Mouse (Mus musculus) limb, embryonic 11.5 days (tissue): Measurements from ENCODE around the gene Hps3. TPM values are rescaled to one million over a fixed set of nuclear protein-coding genes. Genes with fewer than 3 reads are reported as not detected.
"Not testable (repeated sequence)": the region's sequence is repeated elsewhere in the genome, so short reads cannot be mapped to it uniquely, and the experiment has no call there.

ENCODE experiments used
- ATAC-seq: fragments of 200-750 bp; cut with Nextera tagmentation; 2 replicates; pipeline ENCODE4 v1.8.0; 2017; ENCODE audit warnings: low read depth; ENCODE audit not compliant: insufficient number of reproducible peaks, low FRiP score, low TSS enrichment
- DNase-seq: peaks from one replicate; pipeline ENCODE4 v3.0.0-alpha.2; 2015; ENCODE audit warnings: low spot score
- H3K27ac ChIP-seq: fragments of 300-500 bp; sonication (generic); replicated peaks from 2 replicates; pipeline ENCODE4 v1.5.1; 2014; ENCODE audit warnings: low read depth, mild to moderate bottlenecking, low read length
- H3K27me3 ChIP-seq: fragments of 300-500 bp; sonication (generic); 2 replicates; pipeline ENCODE4 v1.6.1; 2014; ENCODE audit warnings: mild to moderate bottlenecking, low read length, mixed read lengths; ENCODE audit not compliant: control insufficient read depth, insufficient read depth
- H3K36me3 ChIP-seq: fragments of 300-500 bp; sonication (generic); 2 replicates; pipeline ENCODE4 v1.6.1; 2014; ENCODE audit warnings: mild to moderate bottlenecking, low read length, moderate library complexity, mixed read lengths; ENCODE audit not compliant: control insufficient read depth, insufficient read depth
- H3K4me1 ChIP-seq: fragments of 300-500 bp; sonication (generic); 2 replicates; pipeline ENCODE4 v1.6.1; 2014; ENCODE audit warnings: low read length, mixed read lengths; ENCODE audit not compliant: control insufficient read depth, insufficient read depth
- H3K4me2 ChIP-seq: fragments of 300-500 bp; sonication (generic); 2 replicates; pipeline ENCODE4 v1.6.1; 2014; ENCODE audit warnings: low read depth, mild to moderate bottlenecking, moderate library complexity; ENCODE audit not compliant: severe bottlenecking
- H3K4me3 ChIP-seq: fragments of 300-500 bp; sonication (generic); 2 replicates; pipeline ENCODE4 v1.5.1; 2014; ENCODE audit warnings: low read depth, low read length
- H3K9ac ChIP-seq: fragments of 300-500 bp; sonication (generic); 2 replicates; pipeline ENCODE4 v1.6.1; 2014; ENCODE audit warnings: mild to moderate bottlenecking, low read length
- H3K9me3 ChIP-seq: fragments of 300-500 bp; sonication (generic); 2 replicates; pipeline ENCODE4 v1.6.1; 2016; ENCODE audit warnings: low read length; ENCODE audit not compliant: control insufficient read depth
- WGBS: fragments of 180-500 bp; shearing (Covaris S2); extraction: QIAGEN DNeasy Blood & Tissue Kit; methylation state at CpG from one replicate; pipeline ENCODE4 v1.1.7; 2014; 5-methylcytosine and 5-hydroxymethylcytosine counted together
- polyA plus RNA-seq: library from polyadenylated mRNA; unstranded; fragments of >200 nt; fragmentation: Nextera tagmentation; extraction: Ambion mirVana; gene quantifications from 2 replicates; pipeline ENCODE4 v1.2.1, GENCODE M21; 2014

Gene Hps3
- polyA plus RNA-seq, 1 experiment from 2014 or later: 7.8 TPM

DNA sequence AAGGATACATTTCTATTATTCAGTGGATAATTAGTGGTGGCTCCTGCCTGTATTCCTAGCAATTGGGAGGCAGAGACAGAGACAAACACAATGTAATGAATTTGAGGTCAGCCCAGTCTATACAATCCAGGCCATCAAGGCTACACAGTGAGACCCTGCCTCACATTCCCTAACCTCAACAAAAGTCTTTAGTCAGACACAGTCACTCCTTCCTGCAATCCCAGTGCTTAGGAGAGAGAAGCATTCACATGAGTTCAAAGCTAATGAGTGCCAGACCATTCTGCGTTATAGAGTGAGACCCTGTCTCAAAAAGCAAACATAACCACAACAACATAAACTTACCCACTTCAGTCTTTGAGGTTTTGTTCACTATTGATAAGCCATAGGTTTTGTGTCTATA, 81.7 kb downstream of the Hps3 start:
- no peak overlapping the region for H3K9ac ChIP-seq
- no peak overlapping the region for H3K27ac ChIP-seq
- H3K4me2 ChIP-seq: no peak overlapping the region
- DNase-seq: no peak
- H3K4me3 ChIP-seq: no peak overlapping the region
- H3K36me3 ChIP-seq: no peaks in the 10 kb centered on the region
- H3K9me3 ChIP-seq: no peaks in the 10 kb centered on the region
- WGBS: 59% methylated on average over 1 of the region's 1 CpGs
- H3K4me1 ChIP-seq: no peaks in the 10 kb centered on the region
- no peaks in the 10 kb centered on the region for H3K27me3 ChIP-seq
- no peak for ATAC-seq

DNA sequence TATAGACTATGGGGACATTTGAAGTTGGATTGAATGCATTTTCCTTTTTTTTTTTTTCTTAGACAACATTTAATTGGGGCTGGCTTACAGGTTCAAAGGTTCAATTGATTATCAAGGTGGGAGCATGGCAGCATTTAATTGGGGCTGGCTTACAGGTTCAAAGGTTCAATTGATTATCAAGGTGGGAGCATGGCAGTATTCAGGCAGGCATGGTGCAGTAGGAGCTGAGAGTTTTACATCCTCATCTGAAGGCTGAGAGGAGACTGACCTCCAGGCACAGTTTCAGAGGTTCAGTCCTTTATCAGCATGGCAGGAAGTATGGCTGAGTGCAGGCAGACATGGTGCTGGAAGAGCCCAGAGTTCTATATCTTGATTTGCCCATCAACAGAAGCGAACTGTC, 85.7 kb downstream of the Hps3 start:
- not testable (repeated sequence) for H3K4me1 ChIP-seq, H3K36me3 ChIP-seq, H3K4me3 ChIP-seq, H3K4me2 ChIP-seq, ATAC-seq, H3K27ac ChIP-seq, DNase-seq, H3K27me3 ChIP-seq, H3K9me3 ChIP-seq, H3K9ac ChIP-seq
- WGBS: 85% methylated on average over 1 of the region's 1 CpGs

DNA sequence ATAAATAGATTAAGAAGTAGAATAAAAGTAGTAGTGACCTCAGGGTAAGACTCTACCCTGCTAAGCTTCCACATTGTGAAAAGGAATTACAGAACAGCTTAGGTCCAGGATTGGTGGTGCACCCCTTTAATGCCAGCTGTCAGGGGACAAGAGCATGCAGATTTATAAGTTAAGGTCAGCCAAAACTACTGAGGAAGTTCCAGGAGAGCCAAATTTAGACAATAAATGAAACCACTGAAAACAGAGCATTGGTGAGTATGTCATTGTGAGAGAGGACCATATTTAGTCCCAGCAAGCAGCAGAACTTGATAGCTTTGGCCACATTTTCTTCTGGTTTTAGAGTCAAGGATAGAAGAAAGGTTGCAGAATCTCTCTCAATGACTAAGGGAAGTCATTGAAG, 86.6 kb downstream of the Hps3 start:
- ATAC-seq (no peak), DNase-seq (no peak)
- Histone ChIP-seq H3K36me3 (no peaks in the 10 kb centered on the region), H3K4me2 (no peak overlapping the region), H3K9ac (no peak overlapping the region), H3K27me3 (no peaks in the 10 kb centered on the region), H3K27ac (no peak overlapping the region), H3K4me1 (no peaks in the 10 kb centered on the region), H3K4me3 (no peak overlapping the region), H3K9me3 (no peaks in the 10 kb centered on the region)

Other genes with a start within 250 kb of the Hps3 start
- 0.05 and 0.27 TPM in 2 replicates for gene Cp, start 78.3 kb downstream of the Hps3 start, polyA plus RNA-seq
- gene Hltf, start 22.5 kb upstream of the Hps3 start, polyA plus RNA-seq: 20.4 and 21.4 TPM in 2 replicates
- gene Gyg, start 120.0 kb upstream of the Hps3 start, polyA plus RNA-seq: 39.0 and 44.9 TPM in 2 replicates
- 0.72 and 0.83 TPM in 2 replicates for gene Cpa3, start 206.9 kb upstream of the Hps3 start, polyA plus RNA-seq
- gene Cpb1, start 240.4 kb upstream of the Hps3 start, polyA plus RNA-seq: not detected in 2 replicates